Mouse (Mus musculus): ENCODE data around the gene 4930402H24Rik. TPM values are rescaled to one million over a fixed set of nuclear protein-coding genes. Genes with fewer than 3 reads are reported as not detected.
A peak's percentile ranks its signal among the peaks of the same experiment; 100 is the strongest.

The 4930402H24Rik gene
- polyA plus RNA-seq, 2 experiments: 29.1 to 33.8 TPM

DNA sequence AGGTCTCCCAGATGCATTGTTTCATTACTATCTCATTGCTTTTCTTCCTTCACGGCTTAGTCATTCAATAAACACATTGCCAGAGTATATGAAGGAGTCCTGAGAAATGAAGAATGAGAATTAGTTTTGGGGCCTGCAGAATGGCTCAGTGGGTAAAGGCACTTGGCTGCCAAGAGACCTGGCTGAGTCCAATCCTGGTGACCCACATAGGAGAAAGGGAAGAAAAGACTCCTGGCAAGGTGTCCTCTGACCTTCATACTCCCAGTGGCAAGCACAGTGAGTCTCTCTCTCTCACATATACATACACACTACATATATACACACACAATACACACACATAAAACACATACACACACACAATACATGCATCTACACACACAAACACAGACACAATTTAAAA, 68.1 kb downstream of the 4930402H24Rik start:
- Histone ChIP-seq H3K36me3 (ENCODE audit: control insufficient read depth, insufficient read depth, low read length) (peaks cover 9% of the 10 kb centered on the region; the same call in 1 of the 2 replicates), H3K4me1 (ENCODE audit: control insufficient read depth, insufficient read depth, low read length) (peaks cover 12% of the 10 kb centered on the region), H3K4me2 (replicated peaks; ENCODE audit: low read depth, low read length, severe bottlenecking) (0 out of 2 replicates have a peak overlapping the region, but pooled peaks have one; percentile 11), H3K9ac (ENCODE audit: low read depth, low read length, severe bottlenecking) (no peak overlapping the region), H3K4me3 (replicated peaks; ENCODE audit: low read length) (peak overlapping the region; percentile 93; the same call in 1 of the 2 replicates), H3K9me3 (ENCODE audit: control insufficient read depth, low read length) (no peaks in the 10 kb centered on the region), H3K27me3 (ENCODE audit: control insufficient read depth, insufficient read depth, low read length) (no peaks in the 10 kb centered on the region), H3K27ac (replicated peaks; ENCODE audit: low read depth, low read length) (no peak overlapping the region)
- ATAC-seq (ENCODE audit: low FRiP score, low read depth): no peak
- TF ChIP-seq POLR2A (IDR thresholded peaks at IDR 0.05; ENCODE audit: borderline replicate concordance, extremely low read depth, insufficient read depth, insufficient read length): no peak
- DNase-seq (ENCODE audit: low spot score): no peak
- WGBS: 86% methylated on average over 1 of the region's 1 CpGs

DNA sequence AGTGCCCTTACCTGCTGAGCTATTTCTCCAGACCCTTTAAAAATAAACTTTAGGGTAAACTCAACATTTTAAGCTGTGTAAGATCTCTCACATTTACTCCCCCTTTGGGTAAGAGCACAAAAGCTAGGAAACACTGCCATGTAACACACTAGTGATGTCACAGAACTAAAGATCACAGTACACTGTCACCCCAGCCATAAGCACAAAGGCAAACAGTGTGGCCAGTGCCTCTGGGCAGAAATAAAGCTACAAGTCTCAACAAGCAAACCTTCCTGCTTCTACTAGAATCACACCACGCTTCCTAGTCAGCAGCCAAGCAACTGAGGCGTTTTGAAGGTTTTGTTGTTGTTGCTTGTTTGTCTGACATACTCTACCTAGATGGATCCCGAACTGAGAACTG, 72.5 kb downstream of the 4930402H24Rik start:
- no peak for ATAC-seq (ENCODE audit: low FRiP score, low read depth)
- no peak overlapping the region for H3K4me2 ChIP-seq (replicated peaks; ENCODE audit: low read depth, low read length, severe bottlenecking)
- H3K9me3 ChIP-seq (ENCODE audit: control insufficient read depth, low read length): no peaks in the 10 kb centered on the region
- H3K36me3 ChIP-seq (ENCODE audit: control insufficient read depth, insufficient read depth, low read length): peaks cover 11% of the 10 kb centered on the region; the same call in 1 of the 2 replicates
- no peak overlapping the region for H3K9ac ChIP-seq (ENCODE audit: low read depth, low read length, severe bottlenecking)
- no peaks in the 10 kb centered on the region for H3K27me3 ChIP-seq (ENCODE audit: control insufficient read depth, insufficient read depth, low read length)
- no peak for DNase-seq (ENCODE audit: low spot score)
- no peak overlapping the region for H3K27ac ChIP-seq (replicated peaks; ENCODE audit: low read depth, low read length)
- peaks cover 4% of the 10 kb centered on the region for H3K4me1 ChIP-seq (ENCODE audit: control insufficient read depth, insufficient read depth, low read length)
- no peak for TF ChIP-seq POLR2A (IDR thresholded peaks at IDR 0.05; ENCODE audit: borderline replicate concordance, extremely low read depth, insufficient read depth, insufficient read length)
- WGBS: 69% methylated on average over 3 of the region's 3 CpGs
- H3K4me3 ChIP-seq (replicated peaks; ENCODE audit: low read length): no peak overlapping the region

DNA sequence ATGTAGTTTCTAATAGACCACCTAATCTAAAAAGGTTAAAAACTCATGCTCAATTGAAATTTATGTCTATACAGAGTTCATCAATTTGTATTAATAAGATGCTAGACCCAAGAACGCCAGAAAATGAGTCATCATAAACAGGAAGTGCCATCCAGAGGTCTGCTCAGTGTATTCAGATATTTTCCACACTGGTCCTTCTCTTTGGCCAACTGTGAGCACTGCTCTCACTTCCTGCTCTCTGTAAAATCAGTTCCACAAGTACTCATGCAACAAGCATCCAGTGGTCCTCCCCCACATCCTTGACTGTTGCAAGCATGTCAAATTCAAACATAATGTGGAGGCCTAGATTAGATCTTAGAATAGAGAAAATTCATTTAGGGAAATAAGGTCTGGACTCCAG, 73.6 kb downstream of the 4930402H24Rik start:
- no peak for TF ChIP-seq POLR2A (IDR thresholded peaks at IDR 0.05; ENCODE audit: borderline replicate concordance, extremely low read depth, insufficient read depth, insufficient read length)
- Histone ChIP-seq H3K27ac (replicated peaks; ENCODE audit: low read depth, low read length) (no peak overlapping the region), H3K36me3 (ENCODE audit: control insufficient read depth, insufficient read depth, low read length) (peaks cover 13% of the 10 kb centered on the region; the same call in 1 of the 2 replicates), H3K9ac (ENCODE audit: low read depth, low read length, severe bottlenecking) (no peak overlapping the region), H3K4me3 (replicated peaks; ENCODE audit: low read length) (no peak overlapping the region), H3K27me3 (ENCODE audit: control insufficient read depth, insufficient read depth, low read length) (no peaks in the 10 kb centered on the region), H3K4me2 (replicated peaks; ENCODE audit: low read depth, low read length, severe bottlenecking) (no peak overlapping the region), H3K4me1 (ENCODE audit: control insufficient read depth, insufficient read depth, low read length) (no peaks in the 10 kb centered on the region), H3K9me3 (ENCODE audit: control insufficient read depth, low read length) (no peaks in the 10 kb centered on the region)
- no peak for DNase-seq (ENCODE audit: low spot score)
- ATAC-seq (ENCODE audit: low FRiP score, low read depth): no peak
- WGBS: 79% methylated on average over 1 of the region's 1 CpGs

DNA sequence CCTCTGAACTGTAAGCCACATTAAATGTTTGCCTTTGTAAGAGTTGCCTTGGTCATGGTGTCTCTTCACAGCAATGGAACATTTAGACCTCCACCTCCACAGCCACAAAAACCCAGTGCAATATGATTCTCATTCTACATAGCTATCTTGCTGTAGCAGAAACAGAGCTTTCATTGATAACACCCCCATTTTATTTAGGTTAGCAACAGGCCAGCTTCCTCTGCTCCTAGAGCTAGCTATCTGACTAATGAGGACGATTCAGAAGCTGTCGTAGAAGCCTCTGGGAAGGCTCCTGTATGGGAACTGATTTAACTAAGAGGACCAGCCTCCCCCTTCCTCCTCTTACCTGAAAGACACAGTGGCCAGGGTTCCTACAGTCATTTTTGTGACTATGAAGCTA, 74.2 kb downstream of the 4930402H24Rik start:
- Histone ChIP-seq H3K9ac (ENCODE audit: low read depth, low read length, severe bottlenecking) (no peak overlapping the region), H3K4me2 (replicated peaks; ENCODE audit: low read depth, low read length, severe bottlenecking) (no peak overlapping the region), H3K27me3 (ENCODE audit: control insufficient read depth, insufficient read depth, low read length) (no peaks in the 10 kb centered on the region), H3K27ac (replicated peaks; ENCODE audit: low read depth, low read length) (no peak overlapping the region), H3K4me3 (replicated peaks; ENCODE audit: low read length) (no peak overlapping the region), H3K9me3 (ENCODE audit: control insufficient read depth, low read length) (no peaks in the 10 kb centered on the region), H3K36me3 (ENCODE audit: control insufficient read depth, insufficient read depth, low read length) (peaks cover 13% of the 10 kb centered on the region; the same call in 1 of the 2 replicates), H3K4me1 (ENCODE audit: control insufficient read depth, insufficient read depth, low read length) (no peaks in the 10 kb centered on the region)
- no peak for TF ChIP-seq POLR2A (IDR thresholded peaks at IDR 0.05; ENCODE audit: borderline replicate concordance, extremely low read depth, insufficient read depth, insufficient read length)
- 78% methylated on average over 2 of the region's 2 CpGs for WGBS
- DNase-seq (ENCODE audit: low spot score) (no peak), ATAC-seq (ENCODE audit: low FRiP score, low read depth) (no peak)

DNA sequence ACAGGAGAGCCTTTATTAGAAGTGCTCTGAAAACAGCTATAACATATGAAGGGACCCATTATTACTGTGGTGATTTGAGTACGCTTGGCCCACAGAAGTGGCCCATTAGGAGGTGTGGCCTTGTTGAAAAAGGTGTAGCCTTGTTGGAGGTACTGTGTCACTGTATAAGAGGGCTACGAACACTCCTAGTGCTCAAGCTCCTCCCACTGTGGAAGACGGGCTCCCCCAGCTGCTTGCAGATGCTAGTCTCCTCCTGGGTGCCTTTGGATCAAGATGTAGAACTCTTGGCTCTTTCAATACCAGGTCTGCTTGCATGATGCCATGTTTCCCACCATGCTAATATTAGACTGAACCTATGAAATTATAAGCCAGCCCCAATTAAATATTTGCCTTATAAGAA, 76.0 kb downstream of the 4930402H24Rik start:
- no peak for TF ChIP-seq POLR2A (IDR thresholded peaks at IDR 0.05; ENCODE audit: borderline replicate concordance, extremely low read depth, insufficient read depth, insufficient read length)
- Histone ChIP-seq H3K36me3 (ENCODE audit: control insufficient read depth, insufficient read depth, low read length) (0 out of 2 replicates have a peak, but pooled peaks cover 8% of the 10 kb centered on the region), H3K4me3 (replicated peaks; ENCODE audit: low read length) (no peak overlapping the region), H3K27me3 (ENCODE audit: control insufficient read depth, insufficient read depth, low read length) (no peaks in the 10 kb centered on the region), H3K4me2 (replicated peaks; ENCODE audit: low read depth, low read length, severe bottlenecking) (no peak overlapping the region), H3K9me3 (ENCODE audit: control insufficient read depth, low read length) (no peaks in the 10 kb centered on the region), H3K27ac (replicated peaks; ENCODE audit: low read depth, low read length) (no peak overlapping the region), H3K9ac (ENCODE audit: low read depth, low read length, severe bottlenecking) (no peak overlapping the region), H3K4me1 (ENCODE audit: control insufficient read depth, insufficient read depth, low read length) (no peaks in the 10 kb centered on the region)
- 87% methylated on average over 3 of the region's 3 CpGs for WGBS
- no peak for DNase-seq (ENCODE audit: low spot score)
- ATAC-seq (ENCODE audit: low FRiP score, low read depth): no peak

DNA sequence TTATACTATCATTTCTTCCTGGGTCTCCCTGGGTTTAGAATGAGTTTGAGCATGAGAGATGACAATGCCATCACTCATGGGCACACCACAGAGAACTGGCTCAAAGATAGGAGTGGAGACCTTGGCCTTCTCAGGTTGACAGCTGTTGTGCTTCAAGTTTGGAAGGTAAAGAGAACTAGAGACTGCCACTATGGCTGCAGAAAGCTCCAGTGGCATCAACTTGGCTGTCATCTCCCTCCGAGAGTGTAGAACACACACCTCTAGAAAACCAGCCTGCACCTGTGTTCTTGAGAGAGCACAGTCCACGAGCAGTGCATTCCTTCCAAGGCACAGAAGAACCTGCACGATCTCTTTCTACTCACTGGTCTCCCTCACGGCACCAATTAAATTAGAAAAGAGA, 76.7 kb downstream of the 4930402H24Rik start:
- no peak for TF ChIP-seq POLR2A (IDR thresholded peaks at IDR 0.05; ENCODE audit: borderline replicate concordance, extremely low read depth, insufficient read depth, insufficient read length)
- Histone ChIP-seq H3K36me3 (ENCODE audit: control insufficient read depth, insufficient read depth, low read length) (0 out of 2 replicates have a peak, but pooled peaks cover 4% of the 10 kb centered on the region), H3K4me3 (replicated peaks; ENCODE audit: low read length) (no peak overlapping the region), H3K9me3 (ENCODE audit: control insufficient read depth, low read length) (no peaks in the 10 kb centered on the region), H3K27ac (replicated peaks; ENCODE audit: low read depth, low read length) (no peak overlapping the region), H3K4me1 (ENCODE audit: control insufficient read depth, insufficient read depth, low read length) (no peaks in the 10 kb centered on the region), H3K27me3 (ENCODE audit: control insufficient read depth, insufficient read depth, low read length) (no peaks in the 10 kb centered on the region), H3K9ac (ENCODE audit: low read depth, low read length, severe bottlenecking) (no peak overlapping the region), H3K4me2 (replicated peaks; ENCODE audit: low read depth, low read length, severe bottlenecking) (no peak overlapping the region)
- no peak for ATAC-seq (ENCODE audit: low FRiP score, low read depth)
- WGBS: 77% methylated on average over 4 of the region's 4 CpGs
- no peak for DNase-seq (ENCODE audit: low spot score)

Data from limb, embryonic 14.5 days (tissue).